Mouse (Mus musculus) embryonic fibroblast, embryonic 13.5 days (primary cell): ENCODE measurements at regions not wholly inside any gene's neighbourhood (a gene's known extent, or its start where the extent isn't known, plus 50 kb on each side); places are given as distances from the start of the nearest gene placed in this dataset.

ENCODE experiments used
- CTCF ChIP-seq: IDR thresholded peaks from 2 replicates; pipeline ENCODE4 v1.5.1; 2011; ENCODE audit warnings: mild to moderate bottlenecking, control low read depth, low read length, moderate library complexity, borderline replicate concordance; ENCODE audit not compliant: insufficient read depth
- POLR2A ChIP-seq: IDR thresholded peaks from 2 replicates; pipeline ENCODE4 v1.6.1; 2011; ENCODE audit warnings: low read depth, mild to moderate bottlenecking, control low read depth, low read length, moderate library complexity

GRCm38 (mm10) chr12:12432597-12432996 lies 170.7 kb downstream of the Fam49a start:
- TF ChIP-seq CTCF (no peak), POLR2A (no peak)
